Mouse (Mus musculus) erythroblast, embryonic 14.5 days (primary cell): Measurements from ENCODE around the gene Smarcad1.

Experiments
- GATA1 ChIP-seq: IDR thresholded peaks from 2 replicates; pipeline ENCODE4 v1.6.1; 2012; ENCODE audit warnings: low read length, inconsistent platforms, mixed read lengths
- TAL1 ChIP-seq: IDR thresholded peaks from 3 replicates; pipeline ENCODE4 v1.6.1; 2012; ENCODE audit warnings: low read length, inconsistent platforms, mixed read lengths

- TF ChIP-seq TAL1 (no peak), GATA1 (no peak)
Measured at GRCm38 (mm10) chr6:64997805-64998204, 44.6 kb upstream of the Smarcad1 start.
